Mouse (Mus musculus) midbrain, embryonic 12.5 days (tissue): ENCODE results near the gene Ccdc107. TPM values are rescaled to one million over a fixed set of nuclear protein-coding genes. Genes with fewer than 3 reads are reported as not detected.
"Not testable (repeated sequence)": the region's sequence is repeated elsewhere in the genome, so short reads cannot be mapped to it uniquely, and the experiment has no call there.

Experiments used
- ATAC-seq: fragments of 200-750 bp; cut with Nextera tagmentation; 2 replicates; pipeline ENCODE4 v1.8.0; 2017; ENCODE audit warnings: low read depth, moderate TSS enrichment, moderate library complexity; ENCODE audit not compliant: low FRiP score
- H3K27ac ChIP-seq: fragments of 300-500 bp; sonication (generic); replicated peaks from 2 replicates; pipeline ENCODE4 v1.5.1; 2016; ENCODE audit warnings: mild to moderate bottlenecking
- H3K27me3 ChIP-seq: fragments of 300-500 bp; sonication (generic); 2 replicates; pipeline ENCODE4 v1.6.1; 2016; ENCODE audit warnings: mild to moderate bottlenecking
- H3K36me3 ChIP-seq: fragments of 300-500 bp; sonication (generic); 2 replicates; pipeline ENCODE4 v1.6.1; 2016
- H3K4me1 ChIP-seq: fragments of 300-500 bp; sonication (generic); 2 replicates; pipeline ENCODE4 v1.6.1; 2016
- H3K4me2 ChIP-seq: fragments of 300-500 bp; sonication (generic); replicated peaks from 2 replicates; pipeline ENCODE4 v1.6.1; 2016; ENCODE audit warnings: mild to moderate bottlenecking, moderate library complexity
- H3K4me3 ChIP-seq: fragments of 300-500 bp; sonication (generic); 2 replicates; pipeline ENCODE4 v1.5.1; 2016; ENCODE audit warnings: mild to moderate bottlenecking
- H3K9ac ChIP-seq: fragments of 300-500 bp; sonication (generic); replicated peaks from 2 replicates; pipeline ENCODE4 v1.6.1; 2016; ENCODE audit warnings: mild to moderate bottlenecking, moderate library complexity
- H3K9me3 ChIP-seq: fragments of 300-500 bp; sonication (generic); 2 replicates; pipeline ENCODE4 v1.6.1; 2016; ENCODE audit warnings: mild to moderate bottlenecking
- WGBS: fragments of 180-500 bp; shearing (Covaris S2); methylation state at CpG from one replicate; pipeline ENCODE4 v1.1.7; 2016; 5-methylcytosine and 5-hydroxymethylcytosine counted together
- polyA plus RNA-seq: library from polyadenylated mRNA; unstranded; fragments of >200 nt; fragmentation: Nextera tagmentation; extraction: Ambion mirVana; gene quantifications from 2 replicates; pipeline ENCODE4 v1.2.1, GENCODE M21; 2016

Ccdc107 gene
- polyA plus RNA-seq, 1 experiment from 2014 or later = 47.9 TPM

GRCm38 (mm10) chr4:43470301-43470700 lies 22.4 kb upstream of the Ccdc107 start:
- Histone ChIP-seq H3K4me1 (no peaks in the 10 kb centered on the region), H3K4me2 (no peak overlapping the region), H3K9me3 (no peaks in the 10 kb centered on the region), H3K4me3 (no peak overlapping the region), H3K36me3 (no peaks in the 10 kb centered on the region), H3K9ac (no peak overlapping the region), H3K27ac (no peak overlapping the region), H3K27me3 (no peaks in the 10 kb centered on the region)
- no peak for ATAC-seq
- WGBS = 94% methylated on average over 10 of the region's 10 CpGs

- no peaks in the 10 kb centered on the region for H3K4me1 ChIP-seq
- no peak overlapping the region for H3K4me2 ChIP-seq
- H3K27me3 ChIP-seq = no peaks in the 10 kb centered on the region
- no peak for ATAC-seq
- H3K9me3 ChIP-seq = no peaks in the 10 kb centered on the region
- no peak overlapping the region for H3K9ac ChIP-seq
- no peaks in the 10 kb centered on the region for H3K36me3 ChIP-seq
- 68% methylated on average over 1 of the region's 1 CpGs for WGBS
- H3K4me3 ChIP-seq = no peak overlapping the region
- H3K27ac ChIP-seq = no peak overlapping the region
These were observed 19.1 kb upstream of the Ccdc107 start for GRCm38 (mm10) chr4:43473636-43474035.

GRCm38 (mm10) chr4:43476604-43477003 lies 16.1 kb upstream of the Ccdc107 start:
- no peak overlapping the region for H3K9ac ChIP-seq
- H3K9me3 ChIP-seq = no peaks in the 10 kb centered on the region
- no peak overlapping the region for H3K4me2 ChIP-seq
- no peak overlapping the region for H3K27ac ChIP-seq
- no peaks in the 10 kb centered on the region for H3K27me3 ChIP-seq
- WGBS = 89% methylated on average over 6 of the region's 6 CpGs
- no peaks in the 10 kb centered on the region for H3K4me1 ChIP-seq
- H3K36me3 ChIP-seq = no peaks in the 10 kb centered on the region
- H3K4me3 ChIP-seq = no peak overlapping the region
- ATAC-seq = no peak

GRCm38 (mm10) chr4:43477857-43478533 lies 14.7 kb upstream of the Ccdc107 start:
- Histone ChIP-seq H3K4me3 (peak overlapping the region; percentile 35), H3K9ac (no peak overlapping the region), H3K27me3 (0 out of 2 replicates have a peak, but pooled peaks cover 2% of the 10 kb centered on the region), H3K4me1 (no peaks in the 10 kb centered on the region), H3K9me3 (no peaks in the 10 kb centered on the region), H3K27ac (no peak overlapping the region), H3K36me3 (no peaks in the 10 kb centered on the region), H3K4me2 (peak overlapping the region; percentile 48)
- peak; percentile 95 for ATAC-seq
- 14% methylated on average over 10 of the region's 11 CpGs for WGBS

GRCm38 (mm10) chr4:43478534-43478858 lies 14.2 kb upstream of the Ccdc107 start:
- H3K4me1 ChIP-seq = no peaks in the 10 kb centered on the region
- H3K27ac ChIP-seq = no peak overlapping the region
- no peaks in the 10 kb centered on the region for H3K9me3 ChIP-seq
- H3K36me3 ChIP-seq = no peaks in the 10 kb centered on the region
- no peak for ATAC-seq
- H3K4me3 ChIP-seq = peak overlapping the region; percentile 35
- H3K27me3 ChIP-seq = 0 out of 2 replicates have a peak, but pooled peaks cover 4% of the 10 kb centered on the region
- 39% methylated on average over 8 of the region's 8 CpGs for WGBS
- no peak overlapping the region for H3K9ac ChIP-seq
- H3K4me2 ChIP-seq = peak overlapping the region; percentile 48

GRCm38 (mm10) chr4:43478906-43479832 lies 13.5 kb upstream of the Ccdc107 start:
- no peak overlapping the region for H3K4me3 ChIP-seq
- ATAC-seq = no peak
- WGBS = 48% methylated on average over 24 of the region's 24 CpGs
- H3K4me2 ChIP-seq = 0 out of 2 replicates have a peak overlapping the region, but pooled peaks have one; percentile 11
- no peaks in the 10 kb centered on the region for H3K9me3 ChIP-seq
- no peak overlapping the region for H3K27ac ChIP-seq
- no peaks in the 10 kb centered on the region for H3K36me3 ChIP-seq
- no peaks in the 10 kb centered on the region for H3K4me1 ChIP-seq
- H3K9ac ChIP-seq = no peak overlapping the region
- H3K27me3 ChIP-seq = 0 out of 2 replicates have a peak, but pooled peaks cover 4% of the 10 kb centered on the region

GRCm38 (mm10) chr4:43480985-43481384 lies 11.7 kb upstream of the Ccdc107 start:
- H3K27me3 ChIP-seq = 0 out of 2 replicates have a peak, but pooled peaks cover 4% of the 10 kb centered on the region
- no peak for ATAC-seq
- 90% methylated on average over 5 of the region's 5 CpGs for WGBS
- H3K4me2 ChIP-seq = no peak overlapping the region
- H3K9me3 ChIP-seq = no peaks in the 10 kb centered on the region
- no peaks in the 10 kb centered on the region for H3K4me1 ChIP-seq
- no peaks in the 10 kb centered on the region for H3K36me3 ChIP-seq
- no peak overlapping the region for H3K4me3 ChIP-seq
- no peak overlapping the region for H3K9ac ChIP-seq
- no peak overlapping the region for H3K27ac ChIP-seq

- Histone ChIP-seq H3K9me3 (no peaks in the 10 kb centered on the region), H3K27ac (no peak overlapping the region), H3K4me3 (no peak overlapping the region), H3K36me3 (no peaks in the 10 kb centered on the region), H3K27me3 (0 out of 2 replicates have a peak, but pooled peaks cover 4% of the 10 kb centered on the region), H3K4me2 (no peak overlapping the region), H3K9ac (no peak overlapping the region), H3K4me1 (no peaks in the 10 kb centered on the region)
- WGBS = 84% methylated on average over 7 of the region's 7 CpGs
- ATAC-seq = no peak
These were observed 10.7 kb upstream of the Ccdc107 start for GRCm38 (mm10) chr4:43481894-43482456.

- Histone ChIP-seq H3K27ac (no peak overlapping the region), H3K4me1 (no peaks in the 10 kb centered on the region), H3K9me3 (no peaks in the 10 kb centered on the region), H3K4me3 (no peak overlapping the region), H3K4me2 (no peak overlapping the region), H3K9ac (no peak overlapping the region), H3K27me3 (0 out of 2 replicates have a peak, but pooled peaks cover 4% of the 10 kb centered on the region), H3K36me3 (no peaks in the 10 kb centered on the region)
- no peak for ATAC-seq
- WGBS = 72% methylated on average over 10 of the region's 10 CpGs
These were observed 10.1 kb upstream of the Ccdc107 start for GRCm38 (mm10) chr4:43482591-43482990.

GRCm38 (mm10) chr4:43483535-43484091 lies 9.1 kb upstream of the Ccdc107 start, which contains the start of gene Sit1:
Gene Sit1, minus strand, starts transcription at chr4:43483734.
- WGBS = 61% methylated on average over 12 of the region's 12 CpGs
- Histone ChIP-seq H3K9me3 (no peaks in the 10 kb centered on the region), H3K36me3 (no peaks in the 10 kb centered on the region), H3K4me2 (no peak within 1 kb of the TSS), H3K9ac (no peak within 1 kb of the TSS), H3K27ac (no peak within 1 kb of the TSS), H3K27me3 (0 out of 2 replicates have a peak, but pooled peaks cover 4% of the 10 kb centered on the region), H3K4me1 (no peaks in the 10 kb centered on the region), H3K4me3 (no peak within 1 kb of the TSS)
- ATAC-seq = no peak

GRCm38 (mm10) chr4:43485666-43486065 lies 7.0 kb upstream of the Ccdc107 start:
- H3K9me3 ChIP-seq, H3K9ac ChIP-seq, H3K4me2 ChIP-seq, H3K4me3 ChIP-seq, H3K27me3 ChIP-seq, H3K27ac ChIP-seq, ATAC-seq, H3K4me1 ChIP-seq, H3K36me3 ChIP-seq: not testable (repeated sequence)
- WGBS = 85% methylated on average over 5 of the region's 5 CpGs
